Mouse (Mus musculus): ENCODE results near the gene Adamts10. TPM values are rescaled to one million over a fixed set of nuclear protein-coding genes. Genes with fewer than 3 reads are reported as not detected.
A peak's percentile ranks its signal among the peaks of the same experiment; 100 is the strongest.

The Adamts10 gene
- total RNA-seq (2021), result 10 to 100 TPM; 30.4 to 32.0 TPM

GRCm38 (mm10) chr17:33523918-33524755, at the start of gene Adamts10:
TSS of gene Adamts10 (plus strand) at chr17:33524204.
- peak; percentile 51 to 58 for DNase-seq (ENCODE audit: low spot score in 2 of 2)
- intact Hi-C loops (cut with DNase I), result loop anchor here (5.0 kb wide), 1 partner anchor 288 kb away; the partner anchor contains the start of gene Kank3

GRCm38 (mm10) chr17:33484020-33484419, 40.0 kb upstream of the Adamts10 start:
- intact Hi-C loops (cut with DNase I), result no loop called here
- DNase-seq (ENCODE audit: low spot score in 2 of 2), result no peak

- DNase-seq (ENCODE audit: low spot score in 2 of 2), result no peak
- intact Hi-C loops (cut with DNase I), result no loop called here
Measured at GRCm38 (mm10) chr17:33487211-33487610, 36.8 kb upstream of the Adamts10 start.

- DNase-seq (ENCODE audit: low spot score in 2 of 2), result no peak
- intact Hi-C loops (cut with DNase I), result no loop called here
Measured at GRCm38 (mm10) chr17:33487652-33488051, 36.4 kb upstream of the Adamts10 start.

- intact Hi-C loops (cut with DNase I), result no loop called here
- DNase-seq (ENCODE audit: low spot score in 2 of 2), result no peak
Measured at GRCm38 (mm10) chr17:33491371-33491770, 32.6 kb upstream of the Adamts10 start.

- intact Hi-C loops (cut with DNase I), result no loop called here
- no peak for DNase-seq (ENCODE audit: low spot score in 2 of 2)
Measured at GRCm38 (mm10) chr17:33493065-33493464, 30.9 kb upstream of the Adamts10 start.

- DNase-seq (ENCODE audit: low spot score in 2 of 2), result no peak
- intact Hi-C loops (cut with DNase I), result no loop called here
Measured at GRCm38 (mm10) chr17:33494586-33494985, 29.4 kb upstream of the Adamts10 start.

GRCm38 (mm10) chr17:33498918-33499317, 25.1 kb upstream of the Adamts10 start:
- DNase-seq (ENCODE audit: low spot score in 2 of 2), result no peak
- intact Hi-C loops (cut with DNase I), result no loop called here

GRCm38 (mm10) chr17:33508386-33508785, 15.6 kb upstream of the Adamts10 start:
- intact Hi-C loops (cut with DNase I), result no loop called here
- DNase-seq (ENCODE audit: low spot score in 2 of 2), result no peak

GRCm38 (mm10) chr17:33510172-33510571, 13.8 kb upstream of the Adamts10 start:
- intact Hi-C loops (cut with DNase I), result no loop called here

GRCm38 (mm10) chr17:33512441-33513415, 11.3 kb upstream of the Adamts10 start:
- intact Hi-C loops (cut with DNase I), result no loop called here
- no peak for DNase-seq (ENCODE audit: low spot score in 2 of 2)

More at GRCm38 (mm10) chr17:33510172-33510571, 13.8 kb upstream of the Adamts10 start:
- DNase-seq (ENCODE audit: low spot score in 2 of 2), result no peak

GRCm38 (mm10) chr17:33513874-33514273, 10.1 kb upstream of the Adamts10 start:
- intact Hi-C loops (cut with DNase I), result no loop called here
- DNase-seq (ENCODE audit: low spot score in 2 of 2), result no peak

GRCm38 (mm10) chr17:33520366-33520765, 3.6 kb upstream of the Adamts10 start:
- intact Hi-C loops (cut with DNase I), result loop anchor here (5.0 kb wide), 1 partner anchor 292 kb away; the partner anchor contains the start of gene Kank3
- no peak for DNase-seq (ENCODE audit: low spot score in 2 of 2)

GRCm38 (mm10) chr17:33523431-33523917, 530 bp upstream of the Adamts10 start:
- DNase-seq (ENCODE audit: low spot score in 2 of 2), result no peak
- intact Hi-C loops (cut with DNase I), result loop anchor here (5.0 kb wide), 1 partner anchor 289 kb away; the partner anchor contains the start of gene Kank3

GRCm38 (mm10) chr17:33524806-33525373, 886 bp downstream of the Adamts10 start:
- intact Hi-C loops (cut with DNase I), result loop anchor here (5.0 kb wide), 1 partner anchor 287 kb away; the partner anchor contains the start of gene Kank3
- DNase-seq (ENCODE audit: low spot score in 2 of 2), result no peak

- intact Hi-C loops (cut with DNase I), result no loop called here
- no peak for DNase-seq (ENCODE audit: low spot score in 2 of 2)
Measured at GRCm38 (mm10) chr17:33526506-33526905, 2.5 kb downstream of the Adamts10 start.

- intact Hi-C loops (cut with DNase I), result loop anchor here (2.0 kb wide), 1 partner anchor 100 kb away; no protein-coding TSS in a partner anchor
- peak; percentile 25 to 48 for DNase-seq (ENCODE audit: low spot score in 2 of 2)
Measured at GRCm38 (mm10) chr17:33539106-33539675, 15.2 kb downstream of the Adamts10 start.

- intact Hi-C loops (cut with DNase I), result loop anchor here (2.0 kb wide), 1 partner anchor 101 kb away; no protein-coding TSS in a partner anchor
- DNase-seq (ENCODE audit: low spot score in 2 of 2), result no peak
Measured at GRCm38 (mm10) chr17:33539878-33540277, 15.9 kb downstream of the Adamts10 start.

- intact Hi-C loops (cut with DNase I), result no loop called here
- DNase-seq (ENCODE audit: low spot score in 2 of 2), result no peak
Measured at GRCm38 (mm10) chr17:33549212-33549611, 25.2 kb downstream of the Adamts10 start.
